Mouse (Mus musculus) thymus, postnatal 25 days (tissue): ENCODE measurements around the gene Zdhhc9.

Experiments
- DNase-seq: peaks from one replicate; pipeline ENCODE4 v3.0.0; 2022

The Zdhhc9 gene

DNA sequence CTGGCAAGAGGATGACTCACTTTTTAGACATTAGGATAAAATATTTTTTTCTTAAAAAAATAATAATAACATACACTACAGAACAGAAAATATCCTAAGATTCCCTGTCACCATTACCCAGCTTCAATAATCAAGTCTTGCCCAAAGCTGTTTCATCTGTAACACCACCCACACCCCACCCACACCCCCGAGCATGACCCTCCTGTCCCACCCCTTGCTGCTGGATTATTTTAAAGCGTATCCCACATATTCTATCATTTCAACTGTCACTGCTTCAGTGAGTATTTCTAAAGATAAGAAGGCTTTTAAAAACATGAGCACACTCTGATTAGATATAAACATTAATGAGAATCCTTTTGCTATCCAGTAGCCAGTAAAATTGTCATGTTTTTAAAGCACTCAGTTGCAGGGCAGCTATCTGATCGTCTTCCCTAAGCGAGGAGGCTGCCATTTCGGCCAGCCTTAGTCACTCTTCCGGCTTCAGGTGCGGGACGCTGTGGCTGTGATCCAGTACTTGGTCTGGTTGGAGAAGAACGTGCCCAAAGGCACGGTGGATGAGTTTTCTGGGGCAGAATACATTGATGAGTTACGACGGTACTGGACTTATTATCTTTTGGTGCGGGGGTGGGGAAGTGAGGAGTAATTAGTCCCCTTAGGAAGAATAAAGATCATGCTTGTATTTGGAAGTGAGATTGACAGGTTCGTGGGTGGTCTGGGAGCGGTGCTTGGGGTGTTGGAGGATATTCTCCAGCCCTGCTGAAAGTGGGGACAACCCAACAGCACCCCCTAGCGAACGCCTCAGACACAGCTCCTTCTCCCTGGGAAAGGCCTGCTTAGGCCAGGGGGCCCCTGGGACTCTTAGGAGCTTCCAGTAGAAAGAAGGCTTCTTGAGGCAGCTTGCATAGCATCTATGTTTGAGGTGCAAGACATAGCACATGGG lies 84.3 kb downstream of the Zdhhc9 start:
- peak; percentile 72 for DNase-seq
